Mouse (Mus musculus) stomach, embryonic 14.5 days (tissue): ENCODE results near the gene Retreg1. TPM values are rescaled to one million over a fixed set of nuclear protein-coding genes. Genes with fewer than 3 reads are reported as not detected.
A peak's percentile ranks its signal among the peaks of the same experiment; 100 is the strongest.

Experiments used
- ATAC-seq: fragments of 200-750 bp; cut with Nextera tagmentation; 2 replicates; pipeline ENCODE4 v1.8.0; 2017; ENCODE audit warnings: low read depth, moderate TSS enrichment; ENCODE audit not compliant: insufficient number of reproducible peaks, insufficient read depth, low FRiP score
- H3K27ac ChIP-seq: fragments of 300-500 bp; sonication (generic); 2 replicates; pipeline ENCODE4 v1.5.1; 2014; ENCODE audit warnings: mild to moderate bottlenecking, low read length, moderate library complexity, mixed read lengths
- H3K27me3 ChIP-seq: fragments of 300-500 bp; sonication (generic); 2 replicates; pipeline ENCODE4 v1.6.1; 2014; ENCODE audit warnings: low read length, control low read depth, mixed read lengths; ENCODE audit not compliant: control insufficient read depth, insufficient read depth
- H3K36me3 ChIP-seq: fragments of 300-500 bp; sonication (generic); 2 replicates; pipeline ENCODE4 v1.6.1; 2014; ENCODE audit warnings: mild to moderate bottlenecking, control low read depth, low read length, moderate library complexity, mixed read lengths; ENCODE audit not compliant: control insufficient read depth, insufficient read depth
- H3K4me1 ChIP-seq: fragments of 300-500 bp; sonication (generic); 2 replicates; pipeline ENCODE4 v1.6.1; 2014; ENCODE audit warnings: low read length, control low read depth, mixed read lengths; ENCODE audit not compliant: control insufficient read depth, insufficient read depth
- H3K4me2 ChIP-seq: fragments of 300-500 bp; sonication (generic); replicated peaks from 2 replicates; pipeline ENCODE4 v1.6.1; 2014; ENCODE audit warnings: low read depth, low read length, control low read depth
- H3K4me3 ChIP-seq: fragments of 300-500 bp; sonication (generic); 2 replicates; pipeline ENCODE4 v1.5.1; 2014; ENCODE audit warnings: low read depth, low read length, control low read depth
- H3K9ac ChIP-seq: fragments of 300-500 bp; sonication (generic); replicated peaks from 2 replicates; pipeline ENCODE4 v1.6.1; 2014; ENCODE audit warnings: low read depth, mild to moderate bottlenecking, control low read depth, low read length, moderate library complexity, mixed read lengths
- H3K9me3 ChIP-seq: fragments of 300-500 bp; sonication (generic); 2 replicates; pipeline ENCODE4 v1.6.1; 2016; ENCODE audit warnings: low read depth, low read length, control low read depth; ENCODE audit not compliant: control insufficient read depth
- WGBS: fragments of 180-500 bp; shearing (Covaris S2); extraction: QIAGEN DNeasy Blood & Tissue Kit; methylation state at CpG from one replicate; pipeline ENCODE4 v1.1.7; 2014; 5-methylcytosine and 5-hydroxymethylcytosine counted together
- polyA plus RNA-seq: library from polyadenylated mRNA; unstranded; fragments of >200 nt; fragmentation: Nextera tagmentation; extraction: Ambion mirVana; gene quantifications from 2 replicates; pipeline ENCODE4 v1.2.1, GENCODE M21; 2014

Gene Retreg1
- polyA plus RNA-seq, 1 experiment from 2014 or later = 16.9 TPM

GRCm38 (mm10) chr15:25930657-25931056, 87.7 kb downstream of the Retreg1 start:
- 91% methylated on average over 5 of the region's 5 CpGs for WGBS
- Histone ChIP-seq H3K4me3 (no peak overlapping the region), H3K27ac (no peak overlapping the region), H3K36me3 (no peaks in the 10 kb centered on the region), H3K4me1 (peaks cover 10% of the 10 kb centered on the region), H3K9ac (no peak overlapping the region), H3K4me2 (no peak overlapping the region), H3K9me3 (no peaks in the 10 kb centered on the region), H3K27me3 (no peaks in the 10 kb centered on the region)
- ATAC-seq = no peak

- Histone ChIP-seq H3K27me3 (no peaks in the 10 kb centered on the region), H3K4me2 (no peak overlapping the region), H3K9ac (no peak overlapping the region), H3K27ac (no peak overlapping the region), H3K36me3 (no peaks in the 10 kb centered on the region), H3K4me1 (peaks cover 10% of the 10 kb centered on the region), H3K9me3 (no peaks in the 10 kb centered on the region), H3K4me3 (no peak overlapping the region)
- no peak for ATAC-seq
- WGBS = 72% methylated on average over 9 of the region's 9 CpGs
These were observed 89.5 kb downstream of the Retreg1 start for GRCm38 (mm10) chr15:25932497-25932896.

GRCm38 (mm10) chr15:25932937-25933684, 90.1 kb downstream of the Retreg1 start:
- ATAC-seq = no peak
- Histone ChIP-seq H3K4me1 (peaks cover 10% of the 10 kb centered on the region), H3K27me3 (no peaks in the 10 kb centered on the region), H3K9ac (no peak overlapping the region), H3K36me3 (no peaks in the 10 kb centered on the region), H3K9me3 (no peaks in the 10 kb centered on the region), H3K4me3 (no peak overlapping the region), H3K4me2 (no peak overlapping the region), H3K27ac (no peak overlapping the region)
- WGBS = 52% methylated on average over 16 of the region's 16 CpGs

- no peak overlapping the region for H3K9ac ChIP-seq
- H3K4me3 ChIP-seq = no peak overlapping the region
- H3K36me3 ChIP-seq = no peaks in the 10 kb centered on the region
- no peak overlapping the region for H3K4me2 ChIP-seq
- H3K27me3 ChIP-seq = no peaks in the 10 kb centered on the region
- no peak overlapping the region for H3K27ac ChIP-seq
- WGBS = 64% methylated on average over 7 of the region's 7 CpGs
- no peak for ATAC-seq
- peaks cover 10% of the 10 kb centered on the region for H3K4me1 ChIP-seq
- no peaks in the 10 kb centered on the region for H3K9me3 ChIP-seq
These were observed 90.7 kb downstream of the Retreg1 start for GRCm38 (mm10) chr15:25933685-25934108.

- 83% methylated on average over 7 of the region's 7 CpGs for WGBS
- Histone ChIP-seq H3K9ac (no peak overlapping the region), H3K27ac (no peak overlapping the region), H3K9me3 (no peaks in the 10 kb centered on the region), H3K4me2 (no peak overlapping the region), H3K4me1 (peaks cover 10% of the 10 kb centered on the region), H3K36me3 (no peaks in the 10 kb centered on the region), H3K4me3 (no peak overlapping the region), H3K27me3 (no peaks in the 10 kb centered on the region)
- ATAC-seq = no peak
These were observed 91.4 kb downstream of the Retreg1 start for GRCm38 (mm10) chr15:25934411-25934810.

GRCm38 (mm10) chr15:25938496-25938895, 95.5 kb downstream of the Retreg1 start:
- H3K9ac ChIP-seq = no peak overlapping the region
- H3K27ac ChIP-seq = no peak overlapping the region
- no peaks in the 10 kb centered on the region for H3K36me3 ChIP-seq
- ATAC-seq = no peak
- H3K4me2 ChIP-seq = no peak overlapping the region
- H3K4me3 ChIP-seq = no peak overlapping the region
- 87% methylated on average over 7 of the region's 7 CpGs for WGBS
- no peaks in the 10 kb centered on the region for H3K27me3 ChIP-seq
- peaks cover 4% of the 10 kb centered on the region; the same call in 1 of the 2 replicates for H3K4me1 ChIP-seq
- H3K9me3 ChIP-seq = no peaks in the 10 kb centered on the region

- Histone ChIP-seq H3K4me1 (peaks cover 4% of the 10 kb centered on the region; the same call in 1 of the 2 replicates), H3K9ac (no peak overlapping the region), H3K27me3 (no peaks in the 10 kb centered on the region), H3K4me3 (peak overlapping the region; percentile 19), H3K27ac (no peak overlapping the region), H3K4me2 (peak overlapping the region; percentile 40), H3K9me3 (no peaks in the 10 kb centered on the region), H3K36me3 (no peaks in the 10 kb centered on the region)
- WGBS = 27% methylated on average over 24 of the region's 24 CpGs
- ATAC-seq = peak; percentile 55; the same call in 1 of the 2 replicates
These were observed 97.7 kb downstream of the Retreg1 start for GRCm38 (mm10) chr15:25940397-25941377.

GRCm38 (mm10) chr15:25941514-25941913, 98.5 kb downstream of the Retreg1 start:
- Histone ChIP-seq H3K9ac (no peak overlapping the region), H3K9me3 (no peaks in the 10 kb centered on the region), H3K4me1 (peaks cover 4% of the 10 kb centered on the region; the same call in 1 of the 2 replicates), H3K27ac (no peak overlapping the region), H3K36me3 (no peaks in the 10 kb centered on the region), H3K4me2 (peak overlapping the region; percentile 40; the same call in 1 of the 2 replicates), H3K27me3 (no peaks in the 10 kb centered on the region), H3K4me3 (no peak overlapping the region; the same call in 1 of the 2 replicates)
- WGBS = 71% methylated on average over 11 of the region's 11 CpGs
- no peak for ATAC-seq
